Mouse (Mus musculus): Measurements from ENCODE around the gene Cd300ld2. TPM values are rescaled to one million over a fixed set of nuclear protein-coding genes. Genes with fewer than 3 reads are reported as not detected.

Gene Cd300ld2
- polyA plus RNA-seq (2014; fragmentation: Illumina TruSeq; extraction: RNeasy Lipid Tissue Mini Kit (QIAGEN cat#74804); ENCODE audit: low read depth, low replicate concordance): not detected

DNA sequence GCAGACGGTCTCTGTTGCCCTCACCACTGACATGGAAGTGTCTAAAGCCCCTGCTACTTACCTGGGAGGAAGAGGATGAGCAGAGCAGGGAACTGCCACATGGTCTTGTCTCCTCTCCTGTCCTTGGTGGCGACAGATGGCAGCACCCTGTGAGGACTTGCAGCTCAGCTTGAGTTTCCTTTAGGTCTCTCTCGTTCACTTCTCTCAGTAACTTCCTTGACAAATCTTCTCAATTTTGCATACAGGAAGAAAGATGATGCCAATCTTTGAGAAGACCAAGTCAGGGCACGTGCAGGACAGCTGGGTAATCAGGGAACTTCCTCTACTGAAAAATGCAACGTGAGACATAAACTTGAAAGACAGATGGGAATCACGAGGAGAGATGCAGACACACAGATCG is at the start of gene Cd300ld2:
Gene Cd300ld2, minus strand, starts transcription at position 101 of the 400 bp plus-strand sequence.

DNA sequence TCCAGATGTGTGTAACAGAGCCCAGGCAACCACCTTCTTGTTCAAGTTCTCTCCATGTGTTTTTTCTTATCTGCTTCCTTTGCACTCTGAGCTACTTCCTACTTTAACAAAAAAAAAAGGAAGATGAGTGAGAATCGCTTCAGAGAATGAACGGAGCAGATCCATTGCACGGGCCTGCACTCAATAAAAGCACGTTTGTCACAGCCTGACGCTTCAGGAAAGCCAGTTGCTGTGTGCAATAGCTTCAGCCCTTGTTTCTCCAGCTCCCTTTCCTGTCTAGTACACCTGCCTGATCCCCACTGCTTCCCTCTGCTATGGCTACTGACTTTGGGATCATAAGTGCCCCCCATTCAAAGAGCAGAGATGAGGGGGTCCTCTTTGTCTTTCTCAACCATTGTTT is 46.1 kb upstream of the Cd300ld2 start, which contains the start of gene Cd300e:
Gene Cd300e, minus strand, starts transcription at position 101 of the 400 bp plus-strand sequence.

DNA sequence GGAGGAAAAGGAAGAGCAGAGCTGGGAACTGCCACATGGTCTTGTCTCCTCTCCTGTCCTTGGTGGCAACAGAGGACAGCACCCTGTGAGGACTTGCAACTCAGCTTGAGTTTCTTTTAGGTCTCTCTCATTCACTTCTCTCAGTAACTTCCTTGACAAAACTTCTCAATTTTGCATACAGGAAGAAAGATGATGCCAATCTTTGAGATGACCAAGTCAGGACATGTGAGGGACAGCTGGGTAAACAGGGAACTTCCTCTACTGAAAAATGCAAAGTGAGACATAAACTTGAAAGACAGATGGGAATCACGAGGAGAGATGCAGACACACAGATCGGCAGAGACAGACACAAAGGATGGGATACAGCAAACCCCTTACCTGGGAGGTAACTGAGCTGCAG is 32.3 kb upstream of the Cd300ld2 start, which contains the start of gene Cd300ld3:
Gene Cd300ld3, minus strand, starts transcription at position 151 of the 400 bp plus-strand sequence.

DNA sequence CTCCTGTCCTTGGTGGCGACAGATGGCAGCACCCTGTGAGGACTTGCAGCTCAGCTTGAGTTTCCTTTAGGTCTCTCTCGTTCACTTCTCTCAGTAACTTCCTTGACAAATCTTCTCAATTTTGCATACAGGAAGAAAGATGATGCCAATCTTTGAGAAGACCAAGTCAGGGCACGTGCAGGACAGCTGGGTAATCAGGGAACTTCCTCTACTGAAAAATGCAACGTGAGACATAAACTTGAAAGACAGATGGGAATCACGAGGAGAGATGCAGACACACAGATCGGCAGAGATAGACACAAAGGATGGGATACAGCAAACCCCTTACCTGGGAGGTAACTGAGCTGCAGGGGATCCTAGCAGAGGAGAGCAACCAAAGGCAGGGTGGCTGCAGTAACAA is 21.7 kb upstream of the Cd300ld2 start, which contains the start of gene Cd300ld5:
Gene Cd300ld5, minus strand, starts transcription at position 101 of the 400 bp plus-strand sequence.

DNA sequence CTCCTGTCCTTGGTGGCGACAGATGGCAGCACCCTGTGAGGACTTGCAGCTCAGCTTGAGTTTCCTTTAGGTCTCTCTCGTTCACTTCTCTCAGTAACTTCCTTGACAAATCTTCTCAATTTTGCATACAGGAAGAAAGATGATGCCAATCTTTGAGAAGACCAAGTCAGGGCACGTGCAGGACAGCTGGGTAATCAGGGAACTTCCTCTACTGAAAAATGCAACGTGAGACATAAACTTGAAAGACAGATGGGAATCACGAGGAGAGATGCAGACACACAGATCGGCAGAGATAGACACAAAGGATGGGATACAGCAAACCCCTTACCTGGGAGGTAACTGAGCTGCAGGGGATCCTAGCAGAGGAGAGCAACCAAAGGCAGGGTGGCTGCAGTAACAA is 10.9 kb upstream of the Cd300ld2 start, which contains the start of gene Cd300ld4:
Gene Cd300ld4, minus strand, starts transcription at position 101 of the 400 bp plus-strand sequence.

DNA sequence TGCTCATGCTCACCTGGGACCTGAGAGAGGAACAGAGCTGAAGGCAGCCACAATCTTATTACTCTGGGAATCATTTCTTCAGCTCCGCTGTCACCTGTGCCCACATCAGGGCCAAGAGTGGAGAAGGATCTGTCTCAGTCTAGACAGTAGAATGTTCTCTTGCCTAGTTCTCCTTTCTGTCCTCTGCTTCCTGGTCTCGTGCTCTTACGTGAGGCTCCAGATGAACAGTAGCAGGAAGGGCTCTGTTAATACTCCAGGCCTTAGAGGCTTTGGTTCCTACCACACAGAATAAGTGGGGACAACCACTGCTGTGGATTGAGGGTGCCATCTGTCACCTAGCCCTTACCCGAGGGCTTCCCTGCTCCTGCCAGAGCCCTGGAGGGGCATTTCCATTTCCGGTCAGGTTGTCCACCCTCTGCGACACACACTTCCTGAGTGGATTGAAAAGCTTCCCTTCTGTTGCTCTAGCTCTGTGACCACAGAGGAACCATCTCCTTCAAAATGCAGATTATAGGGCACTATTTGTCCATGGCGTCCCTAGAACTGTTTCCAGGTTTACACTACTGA is 14.4 kb downstream of the Cd300ld2 start, which contains the start of gene Cd300c2:
Gene Cd300c2, minus strand, starts transcription at position 407 of the 567 bp plus-strand sequence.

DNA sequence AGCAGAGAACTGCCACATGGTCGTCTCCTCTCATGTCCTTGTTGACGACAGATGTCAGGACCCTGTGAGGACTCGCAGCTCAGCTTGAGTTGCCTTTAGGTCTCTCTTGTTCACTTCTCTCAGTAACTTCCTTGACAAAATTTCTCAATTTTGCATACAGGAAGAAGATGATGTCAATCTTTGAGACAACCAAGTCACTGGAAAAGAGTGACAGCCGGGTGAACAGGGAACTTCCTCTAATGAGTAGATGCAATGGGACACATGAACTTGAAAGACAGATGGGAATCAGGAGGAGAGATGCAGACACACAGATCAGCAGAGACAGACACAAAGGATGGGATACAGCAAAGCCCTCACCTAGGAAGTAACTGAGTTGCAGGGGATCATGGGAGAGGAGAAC is 26.2 kb downstream of the Cd300ld2 start, which contains the start of gene Cd300ld:
Gene Cd300ld, minus strand, starts transcription at position 130 of the 400 bp plus-strand sequence.

DNA sequence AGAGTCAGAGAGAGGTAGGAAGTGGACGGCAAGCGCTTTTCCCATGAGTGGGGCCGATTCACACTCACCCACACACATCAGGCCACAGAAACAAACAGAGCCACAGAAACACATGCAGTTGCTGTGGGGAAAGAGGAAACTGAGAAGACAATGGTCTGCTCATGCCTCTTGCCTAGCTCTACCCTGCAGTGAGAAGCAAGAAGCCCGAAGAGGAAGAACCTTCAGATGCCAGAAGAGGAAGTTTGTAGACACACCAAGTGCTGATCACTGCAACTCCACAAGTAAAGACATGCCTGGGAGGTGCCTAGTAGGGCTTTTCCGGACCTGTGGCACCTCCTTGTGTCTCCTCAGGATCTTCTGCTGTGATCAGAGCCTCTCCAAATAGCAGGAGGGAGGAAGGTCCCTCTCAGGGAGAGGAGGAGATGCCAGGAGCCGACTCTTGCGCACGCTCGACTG is 47.2 kb downstream of the Cd300ld2 start, which contains the start of gene Cd300c:
Gene Cd300c, minus strand, starts transcription at position 406 of the 456 bp plus-strand sequence.

Other genes with a start within 250 kb of the Cd300ld2 start
- gene Btbd17, start 220.2 kb downstream of the Cd300ld2 start, polyA plus RNA-seq (2014; fragmentation: Illumina TruSeq; extraction: RNeasy Lipid Tissue Mini Kit (QIAGEN cat#74804); ENCODE audit: low read depth, low replicate concordance): not detected
- not detected for gene Gpr142, start 217.3 kb downstream of the Cd300ld2 start, polyA plus RNA-seq (2014; fragmentation: Illumina TruSeq; extraction: RNeasy Lipid Tissue Mini Kit (QIAGEN cat#74804); ENCODE audit: low read depth, low replicate concordance)
- 0.07 TPM for gene Gprc5c, start 165.0 kb downstream of the Cd300ld2 start, polyA plus RNA-seq (2014; fragmentation: Illumina TruSeq; extraction: RNeasy Lipid Tissue Mini Kit (QIAGEN cat#74804); ENCODE audit: low read depth, low replicate concordance)
- 0.24 TPM for gene Cd300a, start 126.2 kb downstream of the Cd300ld2 start, polyA plus RNA-seq (2014; fragmentation: Illumina TruSeq; extraction: RNeasy Lipid Tissue Mini Kit (QIAGEN cat#74804); ENCODE audit: low read depth, low replicate concordance)
- not detected for gene Cd300lb, start 81.8 kb downstream of the Cd300ld2 start, polyA plus RNA-seq (2014; fragmentation: Illumina TruSeq; extraction: RNeasy Lipid Tissue Mini Kit (QIAGEN cat#74804); ENCODE audit: low read depth, low replicate concordance)
- gene Cd300c, start 47.0 kb downstream of the Cd300ld2 start, polyA plus RNA-seq (2014; fragmentation: Illumina TruSeq; extraction: RNeasy Lipid Tissue Mini Kit (QIAGEN cat#74804); ENCODE audit: low read depth, low replicate concordance): not detected
- gene Cd300ld, start 26.3 kb downstream of the Cd300ld2 start, polyA plus RNA-seq (2014; fragmentation: Illumina TruSeq; extraction: RNeasy Lipid Tissue Mini Kit (QIAGEN cat#74804); ENCODE audit: low read depth, low replicate concordance): 0.41 TPM
- gene Cd300c2, start 14.3 kb downstream of the Cd300ld2 start, polyA plus RNA-seq (2014; fragmentation: Illumina TruSeq; extraction: RNeasy Lipid Tissue Mini Kit (QIAGEN cat#74804); ENCODE audit: low read depth, low replicate concordance): 0.22 TPM
- not detected for gene Cd300ld4, start 10.8 kb upstream of the Cd300ld2 start, polyA plus RNA-seq (2014; fragmentation: Illumina TruSeq; extraction: RNeasy Lipid Tissue Mini Kit (QIAGEN cat#74804); ENCODE audit: low read depth, low replicate concordance)
- gene Cd300ld5, start 21.6 kb upstream of the Cd300ld2 start, polyA plus RNA-seq (2014; fragmentation: Illumina TruSeq; extraction: RNeasy Lipid Tissue Mini Kit (QIAGEN cat#74804); ENCODE audit: low read depth, low replicate concordance): 1.1 TPM
- gene Cd300ld3, start 32.2 kb upstream of the Cd300ld2 start, polyA plus RNA-seq (2014; fragmentation: Illumina TruSeq; extraction: RNeasy Lipid Tissue Mini Kit (QIAGEN cat#74804); ENCODE audit: low read depth, low replicate concordance): 1.1 TPM
- not detected for gene Cd300e, start 46.0 kb upstream of the Cd300ld2 start, polyA plus RNA-seq (2014; fragmentation: Illumina TruSeq; extraction: RNeasy Lipid Tissue Mini Kit (QIAGEN cat#74804); ENCODE audit: low read depth, low replicate concordance)
- gene Rab37, start 75.2 kb upstream of the Cd300ld2 start, polyA plus RNA-seq (2014; fragmentation: Illumina TruSeq; extraction: RNeasy Lipid Tissue Mini Kit (QIAGEN cat#74804); ENCODE audit: low read depth, low replicate concordance): not detected
- not detected for gene Cd300lf, start 117.8 kb upstream of the Cd300ld2 start, polyA plus RNA-seq (2014; fragmentation: Illumina TruSeq; extraction: RNeasy Lipid Tissue Mini Kit (QIAGEN cat#74804); ENCODE audit: low read depth, low replicate concordance)
- 5.1 TPM for gene Slc9a3r1, start 147.1 kb upstream of the Cd300ld2 start, polyA plus RNA-seq (2014; fragmentation: Illumina TruSeq; extraction: RNeasy Lipid Tissue Mini Kit (QIAGEN cat#74804); ENCODE audit: low read depth, low replicate concordance)
- gene Tmem104, start 171.3 kb upstream of the Cd300ld2 start, polyA plus RNA-seq (2014; fragmentation: Illumina TruSeq; extraction: RNeasy Lipid Tissue Mini Kit (QIAGEN cat#74804); ENCODE audit: low read depth, low replicate concordance): 0.13 TPM
- gene Nat9, start 171.7 kb upstream of the Cd300ld2 start, polyA plus RNA-seq (2014; fragmentation: Illumina TruSeq; extraction: RNeasy Lipid Tissue Mini Kit (QIAGEN cat#74804); ENCODE audit: low read depth, low replicate concordance): 7.1 TPM

Measured in testis, adult 10 weeks (tissue).